Mouse (Mus musculus) bone marrow, adult 2 months (tissue): ENCODE results near the gene Celsr1.

Experiments used
- CTCF ChIP-seq: fragments of 200-500 bp; IDR thresholded peaks from 2 replicates; pipeline ENCODE4 v1.5.1; 2011; ENCODE audit warnings: low read length, control low read depth; ENCODE audit not compliant: control insufficient read depth, insufficient read depth
- POLR2A ChIP-seq: fragments of 200-500 bp; IDR thresholded peaks from 2 replicates; pipeline ENCODE4 v1.6.1; 2011; ENCODE audit warnings: low read depth, mild to moderate bottlenecking, control low read depth, low read length, borderline replicate concordance; ENCODE audit not compliant: control insufficient read depth

DNA sequence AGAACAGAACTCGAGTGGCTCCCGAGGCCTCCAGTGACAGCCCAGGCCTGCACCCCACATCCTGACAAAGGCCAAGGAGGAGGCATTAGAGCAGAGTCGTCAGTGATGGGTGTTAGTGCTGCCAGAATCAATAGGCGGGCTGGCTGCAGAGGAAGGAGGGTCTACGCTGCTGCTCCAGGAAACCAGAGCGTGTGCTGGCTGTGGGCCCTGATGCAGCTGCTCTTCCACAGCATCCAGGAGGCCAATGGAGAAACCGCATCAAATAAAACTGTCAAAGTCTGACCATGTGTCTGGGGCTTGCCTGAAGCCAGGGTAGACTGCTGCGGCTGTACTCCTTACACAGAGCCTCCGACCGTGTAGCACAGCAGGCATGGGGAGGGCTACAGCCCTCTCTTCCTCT, 136.5 kb downstream of the Celsr1 start:
- TF ChIP-seq POLR2A (no peak), CTCF (no peak)
